ENCODE assay signal across 16 mouse cellular contexts in genomic region chrX:48461006-48461405, GRCm38 (mm10). TPM values are rescaled to one million over a fixed set of nuclear protein-coding genes. Genes with fewer than 3 reads are reported as not detected.
"Had no signal": no experiment of that assay in that cellular context is flagged by ENCODE, and none has a peak within 500 bp of the region (broad histone marks: within the 10 kb centered on the region; RNA-seq: fewer than 3 reads in every experiment).

No protein-coding gene starts in this region.

- H3K4me1 ChIP-seq: midbrain, embryonic 13.5 days; midbrain, embryonic 15.5 days; neural tube, embryonic 12.5 days; stomach, embryonic 15.5 days had no signal

- H3K36me3 ChIP-seq: midbrain, embryonic 10.5 days; midbrain, embryonic 13.5 days; midbrain, embryonic 15.5 days; neural tube, embryonic 12.5 days; stomach, embryonic 15.5 days had no signal

- H3K27me3 ChIP-seq: midbrain, embryonic 15.5 days; neural tube, embryonic 12.5 days; stomach, embryonic 15.5 days had no signal

- H3K4me3 ChIP-seq: midbrain, embryonic 10.5 days; midbrain, embryonic 13.5 days; midbrain, embryonic 15.5 days; neural tube, embryonic 12.5 days; stomach, embryonic 15.5 days had no signal

- ATAC-seq: midbrain, embryonic 13.5 days; midbrain, embryonic 15.5 days had no signal

- H3K4me2 ChIP-seq: lung, embryonic 14.5 days; midbrain, embryonic 13.5 days; midbrain, embryonic 15.5 days; neural tube, embryonic 12.5 days; stomach, embryonic 15.5 days had no signal

- H3K9ac ChIP-seq: liver, embryonic 14.5 days; lung, embryonic 14.5 days; midbrain, embryonic 13.5 days; midbrain, embryonic 15.5 days; neural tube, embryonic 12.5 days; stomach, embryonic 15.5 days had no signal

- H3K27ac ChIP-seq: liver, embryonic 14.5 days; midbrain, embryonic 10.5 days; midbrain, embryonic 13.5 days; midbrain, embryonic 15.5 days; neural tube, embryonic 12.5 days; stomach, embryonic 15.5 days; stomach, postnatal 0 days had no signal

- DNase-seq: lung, adult 18-20 months; lung, embryonic 14.5 days; lung, postnatal 4 days; right cerebral cortex, postnatal 14 days; thymus, adult 2 months; thymus, postnatal 25 days; thymus, postnatal 4 days had no signal

- H3K9me3 ChIP-seq: midbrain, embryonic 13.5 days; midbrain, embryonic 15.5 days; neural tube, embryonic 12.5 days; stomach, embryonic 15.5 days had no signal

RNA-seq across cellular contexts. Expression of gene Rab33a, which starts 58.1 kb away (rescaled TPM):
- total RNA-seq: megakaryocyte, adult 5-6 weeks; neutrophil, adult 5-6 weeks had no signal
